Comparison of ENCODE assay signal across 10 mouse cellular contexts in genomic region chr4:114907056-114907917, GRCm38 (mm10). TPM values are rescaled to one million over a fixed set of nuclear protein-coding genes. Genes with fewer than 3 reads are reported as not detected.
A peak's percentile ranks its signal among the peaks of the same experiment; 100 is the strongest.
DNase-seq lines count a peak whose midpoint lies in the region; ATAC-seq and TF ChIP-seq lines count a peak whose summit lies in the region.
"Had no signal": no experiment of that assay in that cellular context is flagged by ENCODE, and none has a peak within 500 bp of the region (broad histone marks: within the 10 kb centered on the region; RNA-seq: fewer than 3 reads in every experiment).

No protein-coding gene starts in this region.

- peaks cover 100% of the 10 kb centered on the region for H3K27me3 ChIP-seq in heart, embryonic 13.5 days (replicated peaks)
- H3K27me3 ChIP-seq in forebrain, embryonic 15.5 days, result peaks cover 96% of the 10 kb centered on the region
- peaks cover 100% of the 10 kb centered on the region for H3K27me3 ChIP-seq in limb, embryonic 10.5 days (ENCODE audit: low read depth, poor library complexity, severe bottlenecking)
- H3K27me3 ChIP-seq in cerebellum, adult 2 months (ENCODE audit: control insufficient read depth, insufficient read depth, low read length), result peaks cover 23% of the 10 kb centered on the region; the same call in 1 of the 2 replicates

- no peaks in the 10 kb centered on the region for H3K9me3 ChIP-seq in heart, embryonic 13.5 days
- H3K9me3 ChIP-seq in forebrain, embryonic 15.5 days, result no peaks in the 10 kb centered on the region
- H3K9me3 ChIP-seq in limb, embryonic 10.5 days (replicated peaks), result no peaks in the 10 kb centered on the region

- intact Hi-C loops in heart, postnatal 25 days (cut with DNase I), result loop anchor here (5.0 kb wide), 1 partner anchor 240 kb away; no protein-coding TSS in a partner anchor

- no peak for TF ChIP-seq CTCF in olfactory bulb, adult 2 months (IDR thresholded peaks at IDR 0.05; ENCODE audit: insufficient read depth, low read depth, low read length)
- TF ChIP-seq CTCF in cerebellum, adult 2 months (IDR thresholded peaks at IDR 0.05; ENCODE audit: borderline replicate concordance, insufficient read depth, low read depth, low read length), result no peak

- peaks cover 27% of the 10 kb centered on the region for H3K4me1 ChIP-seq in heart, embryonic 13.5 days
- peaks cover 28% of the 10 kb centered on the region for H3K4me1 ChIP-seq in forebrain, embryonic 15.5 days
- peaks cover 39% of the 10 kb centered on the region for H3K4me1 ChIP-seq in limb, embryonic 10.5 days
- H3K4me1 ChIP-seq in olfactory bulb, adult 2 months (ENCODE audit: control insufficient read depth, insufficient read depth, low read length), result peaks cover 10% of the 10 kb centered on the region
- no peaks in the 10 kb centered on the region for H3K4me1 ChIP-seq in cerebellum, adult 2 months (ENCODE audit: control insufficient read depth, insufficient read depth, low read length)

- 2% methylated on average over 74 of the region's 74 CpGs for WGBS in heart, embryonic 13.5 days
- WGBS in forebrain, embryonic 15.5 days, result 1% methylated on average over 74 of the region's 74 CpGs
- WGBS in limb, embryonic 10.5 days, result under 1% methylated on average over 74 of the region's 74 CpGs
- WGBS in olfactory bulb, adult 2 months, result 6% methylated on average over 74 of the region's 74 CpGs
- whole genome bisulfite sequencing in cerebellum, adult 2 months, result 3% methylated on average over 74 of the region's 74 CpGs

- no peak for TF ChIP-seq POLR2A in olfactory bulb, adult 2 months (IDR thresholded peaks at IDR 0.05; ENCODE audit: insufficient read depth, low read depth, low read length)
- no peak for TF ChIP-seq POLR2A in cerebellum, adult 2 months (IDR thresholded peaks at IDR 0.05; ENCODE audit: borderline replicate concordance, insufficient read depth, low read length)

- H3K4me2 ChIP-seq in heart, embryonic 13.5 days, result peak overlapping the region; percentile 79
- peak overlapping the region; percentile 63 for H3K4me2 ChIP-seq in forebrain, embryonic 15.5 days (replicated peaks)

- ATAC-seq in heart, embryonic 13.5 days (ENCODE audit: extremely low read depth, insufficient number of reproducible peaks, low FRiP score, low TSS enrichment), result no peak
- peak; percentile 17; the same call in 1 of the 2 replicates for ATAC-seq in forebrain, embryonic 15.5 days (replicated peaks)

- DNase-seq in heart, postnatal 25 days (ENCODE audit: low spot score), result no peak
- peak; percentile 48 for DNase-seq in ZHBTc4 (ENCODE audit: low read depth, low spot score)
- peak; percentile 71 for DNase-seq in limb, embryonic 10.5 days (ENCODE audit: low spot score)
- no peak for DNase-seq in cerebellum, adult 2 months
- no peak for DNase-seq in right cerebral cortex, postnatal 10 days (ENCODE audit: low spot score in 2 of 2)

- peak overlapping the region; percentile 68 for H3K9ac ChIP-seq in heart, embryonic 13.5 days
- no peak overlapping the region for H3K9ac ChIP-seq in forebrain, embryonic 15.5 days (replicated peaks)

- peak overlapping the region; percentile 61 for H3K4me3 ChIP-seq in heart, embryonic 13.5 days
- H3K4me3 ChIP-seq in forebrain, embryonic 15.5 days, result peak overlapping the region; percentile 39
- peak overlapping the region; percentile 57 for H3K4me3 ChIP-seq in limb, embryonic 10.5 days
- 0 out of 2 replicates have a peak overlapping the region, but pooled peaks have one; percentile 34 for H3K4me3 ChIP-seq in olfactory bulb, adult 2 months (ENCODE audit: insufficient read depth, low read depth, low read length)
- H3K4me3 ChIP-seq in cerebellum, adult 2 months (replicated peaks; ENCODE audit: insufficient read depth, low read depth, low read length), result no peak overlapping the region

- no peak overlapping the region for H3K27ac ChIP-seq in heart, embryonic 13.5 days (replicated peaks)
- H3K27ac ChIP-seq in forebrain, embryonic 15.5 days (replicated peaks), result no peak overlapping the region
- peak overlapping the region; percentile 71 for H3K27ac ChIP-seq in limb, embryonic 10.5 days
- H3K27ac ChIP-seq in olfactory bulb, adult 2 months (ENCODE audit: insufficient read depth, low read depth, low read length), result no peak overlapping the region
- H3K27ac ChIP-seq in cerebellum, adult 2 months (ENCODE audit: insufficient read depth, low read length), result no peak overlapping the region

- no peaks in the 10 kb centered on the region for H3K36me3 ChIP-seq in heart, embryonic 13.5 days
- no peaks in the 10 kb centered on the region for H3K36me3 ChIP-seq in forebrain, embryonic 15.5 days
- no peaks in the 10 kb centered on the region for H3K36me3 ChIP-seq in limb, embryonic 10.5 days

RNA-seq across cellular contexts. Expression of gene Foxd2, which starts 1.4 kb away (rescaled TPM):
- 0.07 and 0.09 TPM in 2 replicates for polyA plus RNA-seq in heart, embryonic 13.5 days (2015; fragmentation: Nextera tagmentation; extraction: Ambion mirVana)
- under 1 TPM; 0.17 to 0.44 TPM for total RNA-seq in heart, postnatal 25 days (2021)
- 0.24 TPM in 2 replicates for polyA plus RNA-seq in forebrain, embryonic 15.5 days (2015; fragmentation: Nextera tagmentation; extraction: Ambion mirVana)
- 0.81 and 1.1 TPM in 2 replicates for polyA plus RNA-seq in limb, embryonic 10.5 days (2016; fragmentation: Nextera tagmentation; extraction: Ambion mirVana)
- not detected in 2 replicates for polyA plus RNA-seq in olfactory bulb, adult 2 months (2012; ENCODE audit: insufficient read depth, insufficient read length, low replicate concordance, missing spikeins)
- 0.10 TPM in 2 replicates for polyA plus RNA-seq in cerebellum, adult 2 months (2012; rRNA removed)

RNA-seq across cellular contexts. Expression of gene Foxe3, which starts 18.5 kb away (rescaled TPM):
- not detected in 2 replicates for polyA plus RNA-seq in heart, embryonic 13.5 days (2015; fragmentation: Nextera tagmentation; extraction: Ambion mirVana)
- not detected for total RNA-seq in heart, postnatal 25 days (2021)
- not detected in 2 replicates for polyA plus RNA-seq in forebrain, embryonic 15.5 days (2015; fragmentation: Nextera tagmentation; extraction: Ambion mirVana)
- not detected in 2 replicates for polyA plus RNA-seq in limb, embryonic 10.5 days (2016; fragmentation: Nextera tagmentation; extraction: Ambion mirVana)
- not detected in 2 replicates for polyA plus RNA-seq in olfactory bulb, adult 2 months (2012; ENCODE audit: insufficient read depth, insufficient read length, low replicate concordance, missing spikeins)
- polyA plus RNA-seq in cerebellum, adult 2 months (2012; rRNA removed), result not detected in 2 replicates
- total RNA-seq: ES-E14; heart, postnatal 10 days had no signal

Comparison
In these comparisons a context has a peak if more than half of its experiments do, and no peak if none do; other contexts are left out.
1. DNase-seq: peak in ZHBTc4 (single experiment) and limb, embryonic 10.5 days (single experiment); none in heart, postnatal 25 days (single experiment), cerebellum, adult 2 months (0 of 2) and right cerebral cortex, postnatal 10 days (0 of 2).